Mouse (Mus musculus): ENCODE measurements around the gene Azi2. TPM values are rescaled to one million over a fixed set of nuclear protein-coding genes. Genes with fewer than 3 reads are reported as not detected.

Gene Azi2
- total RNA-seq (2021) = 10 to 100 TPM; 68.2 to 73.1 TPM
- long read RNA-seq, experiment 1, transcript Azi2-201 (8 exons, 3,396 nt) = major isoform, 52 of 75 reads
- long read RNA-seq, experiment 1, partial matches to known transcripts = 6 of 75 reads
- long read RNA-seq, experiment 1, other reads (novel, unspliced or antisense) = 13 of 75 reads
- long read RNA-seq, experiment 2, transcript Azi2-201 (8 exons, 3,396 nt) = major isoform, 58 of 67 reads
- long read RNA-seq, experiment 2, partial matches to known transcripts = 4 of 67 reads
- long read RNA-seq, experiment 2, other reads (novel, unspliced or antisense) = 4 of 67 reads

DNA sequence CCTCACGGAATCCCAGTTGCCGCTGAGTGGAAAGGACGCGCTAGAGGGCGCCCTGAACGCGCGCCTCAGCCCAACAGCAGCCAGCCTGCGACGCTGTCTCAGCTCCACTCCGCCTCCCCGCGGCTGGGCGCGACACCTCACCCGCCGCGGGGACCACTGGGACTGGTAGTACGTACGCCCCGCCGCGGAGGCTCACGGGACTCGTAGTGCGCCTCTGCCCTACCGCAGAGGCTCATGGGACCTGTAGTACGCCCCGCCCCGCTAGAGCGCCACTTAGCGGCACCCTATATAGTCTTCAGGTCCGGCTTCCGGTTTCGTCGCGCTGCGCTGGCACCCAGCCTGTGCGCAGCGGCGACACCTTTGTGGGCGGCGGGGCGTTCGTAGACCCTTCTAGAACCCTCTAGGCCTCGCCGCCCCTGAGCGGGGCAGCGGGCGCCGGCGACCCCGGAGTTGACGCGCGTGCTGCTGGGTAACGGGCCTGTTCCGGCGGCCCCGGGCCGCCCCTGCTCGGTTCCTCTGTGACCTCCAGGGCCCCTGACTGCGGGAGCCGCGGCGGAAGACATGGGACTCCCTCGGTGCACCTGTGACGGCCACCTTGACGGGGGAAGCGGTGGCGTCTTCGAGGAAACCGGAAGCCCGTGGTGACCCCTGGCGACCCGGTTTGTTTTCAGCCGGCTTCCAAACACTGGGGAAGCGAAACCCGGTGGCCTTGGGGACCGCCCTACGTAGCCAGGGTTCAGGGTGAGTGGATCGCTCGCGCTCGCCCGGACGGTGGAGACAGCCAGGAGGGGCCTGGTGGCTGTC lies at the start of gene Azi2:
Gene Azi2 (plus strand): TSS at position 282 of the 804 bp plus-strand sequence.
- peak; percentile 96 to 99 for DNase-seq (ENCODE audit: low spot score in 2 of 2)

DNA sequence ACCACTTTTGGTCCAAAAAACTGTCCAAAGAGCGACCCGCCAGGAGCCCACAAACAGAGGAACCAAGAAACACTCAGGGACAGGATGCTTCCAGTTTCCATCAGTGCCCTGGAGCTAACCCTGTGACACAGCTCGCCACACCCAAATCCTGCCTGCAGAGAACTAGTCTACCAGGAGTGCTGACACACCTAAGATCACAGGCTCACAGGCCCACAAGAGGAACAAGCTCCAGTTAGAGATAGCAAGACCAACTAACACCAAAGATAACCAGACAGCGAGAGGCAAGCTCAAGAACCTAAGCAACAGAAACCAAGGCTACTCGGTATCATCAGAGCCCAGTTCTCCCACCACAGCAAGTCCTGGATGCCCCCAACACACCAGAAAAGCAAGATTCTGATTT lies 43.7 kb upstream of the Azi2 start:
- DNase-seq (ENCODE audit: low spot score in 2 of 2) = no peak

DNA sequence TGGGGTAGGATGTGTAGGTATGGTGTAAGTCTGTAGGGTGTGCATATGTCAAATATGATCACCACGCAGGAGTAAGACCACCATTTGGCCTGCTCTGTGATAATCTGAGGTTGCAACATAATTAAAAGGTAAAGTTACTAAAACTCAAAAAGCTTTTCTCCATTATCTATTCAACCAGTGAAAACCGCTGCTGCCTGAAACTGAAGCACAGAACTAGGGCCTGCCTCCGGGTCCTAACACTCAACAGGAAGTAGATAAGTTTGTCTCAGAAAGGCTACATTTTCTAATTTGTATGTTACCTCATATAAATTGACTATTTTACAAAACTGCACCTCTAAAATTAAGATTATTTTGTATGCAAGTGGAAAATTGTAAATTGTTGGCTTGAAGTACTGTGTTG lies 38.8 kb upstream of the Azi2 start:
- DNase-seq (ENCODE audit: low spot score in 2 of 2) = no peak

DNA sequence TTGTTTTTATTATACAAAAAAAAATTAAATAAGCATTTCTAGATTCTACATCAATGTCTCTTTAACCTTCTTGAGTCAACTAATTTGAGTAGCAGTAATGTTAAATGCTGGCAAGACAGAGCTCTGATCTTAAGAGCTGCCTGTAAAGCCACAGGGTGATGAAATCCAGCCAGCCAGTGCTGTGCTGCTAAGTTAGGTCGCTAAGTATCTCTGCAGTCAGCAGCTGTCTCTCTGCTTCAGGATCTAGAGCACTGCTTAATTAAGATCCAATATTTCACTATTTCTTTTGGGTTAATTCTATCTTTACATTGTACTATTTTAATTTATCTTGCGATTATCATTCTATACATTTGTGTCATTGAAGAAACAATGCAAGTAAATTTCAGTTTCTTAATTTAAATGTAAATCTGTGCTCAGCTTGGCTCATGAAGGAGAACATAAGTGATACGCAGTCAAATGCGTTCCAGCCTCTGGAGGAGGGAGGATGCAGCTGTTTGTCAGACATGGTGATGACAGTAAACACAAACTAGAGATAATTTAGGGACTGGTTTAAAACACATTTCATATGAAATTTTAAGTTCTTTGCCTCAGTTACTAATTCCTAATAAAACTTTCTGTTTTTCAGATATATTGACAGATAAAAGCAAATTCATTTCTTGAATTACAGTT lies 36.9 kb upstream of the Azi2 start:
- DNase-seq (ENCODE audit: low spot score in 2 of 2) = no peak

DNA sequence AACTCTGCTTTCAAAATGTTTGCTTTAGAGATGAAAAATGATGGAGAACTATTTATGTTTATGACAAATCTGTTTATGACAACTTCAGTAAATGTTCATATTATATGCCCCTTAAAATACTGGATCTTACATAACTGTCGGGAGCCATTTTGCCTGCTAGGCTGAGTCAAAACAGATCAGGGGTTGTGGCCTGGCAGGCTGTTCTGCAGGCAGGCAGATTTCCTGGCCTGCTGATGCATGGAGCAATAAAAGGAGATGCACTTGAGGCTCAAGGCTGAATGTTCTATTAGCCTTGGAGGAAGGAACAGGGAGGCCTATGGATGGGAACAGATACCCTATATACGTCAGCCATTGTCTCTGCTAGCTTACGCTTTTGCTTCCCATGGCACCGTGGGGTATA lies 36.4 kb upstream of the Azi2 start:
- no peak for DNase-seq (ENCODE audit: low spot score in 2 of 2)

DNA sequence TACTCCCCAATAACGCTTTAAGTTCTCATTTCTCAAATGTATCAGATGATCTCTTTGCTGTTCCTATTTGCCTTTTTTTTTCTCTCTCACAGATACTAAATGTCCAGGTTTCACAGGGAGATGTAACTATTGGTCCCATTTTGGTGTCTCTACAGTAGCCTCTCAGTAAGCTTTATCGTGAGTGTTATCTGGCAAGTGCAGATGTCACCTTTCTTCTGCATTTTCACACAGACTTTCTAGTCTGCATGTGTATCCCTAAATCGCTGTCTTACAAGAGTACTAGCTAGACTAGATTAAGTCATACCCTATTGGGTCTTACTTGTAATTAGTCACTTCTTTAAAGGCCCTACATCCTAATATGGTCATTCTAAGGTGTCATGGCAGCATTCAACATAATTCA lies 27.4 kb upstream of the Azi2 start:
- no peak for DNase-seq (ENCODE audit: low spot score in 2 of 2)

DNA sequence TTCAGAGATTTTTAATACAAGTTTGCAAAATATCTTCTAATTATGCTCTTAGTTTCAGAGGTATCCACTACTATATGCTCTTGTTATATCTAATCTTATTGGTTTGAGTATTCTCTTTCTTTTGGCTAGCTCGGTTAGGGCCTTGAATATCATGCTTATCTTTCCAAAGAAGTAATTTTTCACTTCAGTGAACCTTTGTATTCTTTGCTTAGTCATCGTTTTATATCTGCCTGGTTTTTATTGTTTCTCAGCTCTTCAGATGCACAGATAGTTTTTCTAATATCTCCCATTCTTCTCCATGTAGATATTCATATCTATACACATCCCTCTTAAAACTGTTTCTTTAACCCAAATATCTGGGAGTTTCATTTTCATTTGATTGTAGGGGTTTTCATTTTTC lies 15.3 kb upstream of the Azi2 start:
- DNase-seq (ENCODE audit: low spot score in 2 of 2) = no peak

DNA sequence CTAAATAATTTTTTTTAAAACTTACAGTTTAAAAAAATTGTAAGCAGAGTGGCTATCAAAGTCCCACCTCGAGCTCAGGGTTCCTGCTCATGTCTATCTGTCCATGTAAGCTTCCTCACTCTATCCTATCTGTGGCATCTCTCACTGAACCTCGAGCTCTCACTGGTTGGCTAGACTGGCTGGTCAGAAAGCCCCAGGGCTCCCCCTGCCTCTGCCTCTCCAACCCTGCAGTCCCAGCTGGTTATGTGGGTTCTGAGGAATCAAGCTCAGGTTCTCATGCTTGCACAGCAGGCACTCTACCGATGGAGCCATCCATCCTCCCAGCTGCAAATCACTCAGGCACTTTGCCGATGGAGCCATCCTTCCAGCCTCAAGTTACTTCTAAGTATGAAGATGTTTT lies 10.8 kb upstream of the Azi2 start:
- no peak for DNase-seq (ENCODE audit: low spot score in 2 of 2)

DNA sequence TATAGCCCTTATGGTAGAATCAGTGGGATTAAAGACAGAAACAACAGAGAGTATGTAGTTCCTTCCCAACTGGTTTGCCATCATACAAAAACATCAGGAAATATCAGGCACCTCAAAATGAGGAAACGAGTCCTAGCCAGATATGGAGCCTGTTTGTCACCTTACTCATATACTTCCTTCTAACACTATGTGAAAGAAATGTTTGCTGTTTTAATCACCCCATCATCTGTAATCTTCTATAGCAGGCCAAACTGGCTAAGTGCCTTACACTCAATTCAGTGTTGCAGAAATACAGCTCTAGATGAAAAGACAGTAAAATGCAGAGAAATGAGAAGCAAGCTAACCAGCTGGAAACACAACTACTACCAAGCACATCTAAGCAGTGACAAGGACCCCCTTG lies 10.0 kb upstream of the Azi2 start:
- no peak for DNase-seq (ENCODE audit: low spot score in 2 of 2)

DNA sequence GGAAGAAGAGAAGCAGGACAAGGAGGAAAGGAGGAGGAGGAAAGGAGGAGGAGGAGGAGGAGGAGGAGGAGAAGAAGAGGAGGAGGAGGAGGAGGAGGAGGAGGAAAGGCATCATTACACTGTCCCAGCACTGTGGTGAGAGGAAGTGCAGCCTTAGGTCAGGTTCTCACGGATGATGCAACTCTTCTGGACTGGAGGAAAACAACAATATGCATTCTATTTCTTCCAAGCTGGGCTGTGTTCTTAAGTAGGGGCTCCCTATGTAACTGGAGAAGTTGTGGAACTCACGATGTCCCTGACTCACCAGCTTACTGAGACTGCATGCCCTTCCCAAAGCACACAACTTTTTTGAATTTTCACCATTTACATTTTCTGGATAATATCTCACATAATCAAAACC lies 8.6 kb upstream of the Azi2 start:
- DNase-seq (ENCODE audit: low spot score in 2 of 2) = no peak

DNA sequence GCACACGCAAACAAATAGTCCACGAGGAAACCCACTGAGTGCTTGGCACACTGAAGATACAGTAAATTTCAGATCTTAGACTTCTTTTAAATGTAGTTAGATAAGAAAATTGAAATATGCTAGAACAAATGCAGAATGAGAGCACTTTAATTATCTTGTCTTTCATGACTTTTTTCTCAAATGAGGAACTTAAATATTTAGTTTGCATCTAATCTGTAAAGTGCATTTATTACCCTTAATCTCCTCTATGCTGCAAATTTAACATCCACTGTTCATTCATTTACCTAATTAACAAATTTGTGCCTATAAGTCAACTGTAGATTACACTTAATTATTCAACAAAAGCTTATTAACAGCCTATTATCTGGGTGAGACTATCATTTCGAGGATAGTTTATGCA lies 5.3 kb upstream of the Azi2 start:
- no peak for DNase-seq (ENCODE audit: low spot score in 2 of 2)

DNA sequence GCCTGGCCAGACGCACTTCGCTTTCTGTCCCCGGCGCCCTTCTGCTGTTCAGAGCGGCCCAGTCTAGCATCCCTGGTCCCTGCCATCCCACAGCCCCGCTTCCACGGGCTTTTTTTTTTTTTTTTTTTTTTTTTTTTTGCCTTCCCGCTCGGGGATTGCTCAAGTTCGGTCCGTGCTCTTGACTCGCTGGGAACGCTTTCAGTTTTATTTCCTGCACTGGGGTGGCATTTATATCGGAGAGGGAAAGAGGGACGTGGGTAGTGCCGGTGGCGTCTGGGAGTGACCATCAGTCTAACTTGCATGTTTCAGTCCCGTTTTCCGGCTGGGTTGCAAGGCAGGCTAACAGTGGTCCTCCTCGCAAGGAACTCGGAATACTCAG lies 712 bp downstream of the Azi2 start:
- no peak for DNase-seq (ENCODE audit: low spot score in 2 of 2)

DNA sequence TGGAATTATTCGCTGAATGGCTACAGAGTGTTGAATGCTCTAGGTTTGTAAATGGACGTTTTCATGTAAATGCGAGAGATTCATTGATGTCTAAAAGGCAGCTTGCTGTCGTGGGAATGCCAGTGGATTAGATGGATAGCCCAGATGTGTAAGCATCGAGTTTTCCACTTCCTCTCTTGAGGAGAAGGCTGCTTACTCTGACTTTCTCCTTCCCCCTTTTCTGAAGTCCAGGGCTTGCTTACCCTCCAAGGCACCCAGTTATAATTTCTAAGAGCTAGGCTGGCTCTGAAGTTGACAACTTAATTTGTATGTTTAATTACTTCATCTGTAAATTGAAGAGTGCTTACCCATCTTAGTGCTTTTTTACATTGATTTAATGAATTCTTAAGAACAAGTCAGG lies 1.3 kb downstream of the Azi2 start:
- no peak for DNase-seq (ENCODE audit: low spot score in 2 of 2)

DNA sequence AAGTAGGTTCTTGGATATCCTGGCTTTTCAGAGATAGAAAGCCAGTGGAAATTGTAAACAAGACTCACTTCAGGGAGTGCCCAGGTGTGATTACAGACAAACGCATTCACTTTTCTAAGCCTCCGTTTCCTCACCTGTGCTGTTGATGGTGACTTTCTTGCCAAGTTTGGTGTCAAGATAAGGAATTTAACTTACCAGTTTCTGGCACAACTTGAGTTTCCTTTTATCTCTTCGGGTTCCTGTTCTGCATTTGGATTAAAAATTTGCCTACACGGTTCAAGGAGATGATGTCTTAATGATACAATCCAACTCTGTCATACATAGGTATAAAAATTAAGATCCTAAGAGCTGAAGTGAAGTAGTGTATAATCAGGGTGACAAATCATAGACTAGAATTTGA lies 2.4 kb downstream of the Azi2 start:
- DNase-seq (ENCODE audit: low spot score in 2 of 2) = no peak

DNA sequence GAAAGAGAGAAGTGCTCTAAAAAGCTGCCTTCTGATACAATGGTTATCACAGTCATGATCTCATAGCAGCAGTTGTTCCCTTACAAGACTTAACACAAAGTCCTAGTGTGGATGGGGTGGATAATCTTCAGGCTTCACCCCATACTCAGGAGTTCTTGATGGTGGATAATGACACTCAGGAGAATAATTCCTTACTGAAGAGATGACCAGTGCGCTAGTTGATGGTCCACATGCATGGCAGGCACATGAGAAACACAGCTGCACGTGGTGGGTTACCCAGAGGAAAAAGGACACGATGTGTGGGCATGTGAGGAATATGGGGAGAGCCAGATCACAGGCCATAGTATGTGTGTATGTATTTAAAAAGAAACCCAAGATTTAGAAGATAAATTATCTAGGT lies 3.3 kb downstream of the Azi2 start:
- DNase-seq (ENCODE audit: low spot score in 2 of 2) = no peak

DNA sequence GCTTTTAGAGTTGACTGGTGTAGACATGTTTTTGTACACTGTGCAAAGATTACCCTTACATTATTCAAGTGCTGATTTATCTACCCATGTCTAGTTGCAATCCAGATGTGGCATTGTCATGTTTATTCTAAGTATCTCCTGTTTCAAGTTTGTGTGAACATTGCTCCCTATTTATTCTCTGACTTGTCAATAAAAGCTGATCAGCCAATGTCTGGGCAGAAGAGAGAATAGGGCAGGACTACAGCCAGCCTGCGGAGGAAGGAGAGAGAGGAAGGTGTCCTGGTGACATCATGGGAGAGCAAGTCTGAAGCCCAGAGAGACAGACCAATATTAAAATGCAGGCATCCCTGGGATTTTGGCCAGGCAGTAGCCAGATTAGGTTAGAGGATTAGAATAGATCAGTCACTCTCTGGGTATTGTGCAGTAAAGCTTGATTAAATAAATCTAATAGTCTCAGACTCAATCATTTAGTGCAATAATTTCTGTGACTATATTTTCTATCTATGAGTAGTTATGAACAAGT lies 4.8 kb downstream of the Azi2 start:
- DNase-seq (ENCODE audit: low spot score in 2 of 2) = no peak

DNA sequence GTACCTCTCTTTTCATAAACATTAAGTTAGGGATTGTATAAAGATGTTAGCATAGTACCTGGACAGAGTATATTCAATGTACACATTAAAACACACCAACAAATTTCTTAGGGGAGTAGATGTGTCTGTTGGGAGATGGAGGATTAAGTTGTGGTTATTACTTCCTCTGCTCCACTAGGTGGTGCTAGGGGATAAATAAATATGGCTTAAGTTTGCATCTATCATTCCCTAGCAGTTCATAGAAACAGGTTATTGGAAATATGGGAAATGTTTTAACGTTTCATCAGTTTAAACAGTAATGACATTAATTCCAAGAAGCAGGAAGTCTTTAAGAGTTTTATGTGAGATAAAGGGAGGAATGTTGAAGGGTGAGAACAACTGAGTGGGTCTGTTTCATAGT lies 13.0 kb downstream of the Azi2 start:
- peak in 1 of 2 experiments; percentile 21 for DNase-seq (ENCODE audit: low spot score in 2 of 2)

DNA sequence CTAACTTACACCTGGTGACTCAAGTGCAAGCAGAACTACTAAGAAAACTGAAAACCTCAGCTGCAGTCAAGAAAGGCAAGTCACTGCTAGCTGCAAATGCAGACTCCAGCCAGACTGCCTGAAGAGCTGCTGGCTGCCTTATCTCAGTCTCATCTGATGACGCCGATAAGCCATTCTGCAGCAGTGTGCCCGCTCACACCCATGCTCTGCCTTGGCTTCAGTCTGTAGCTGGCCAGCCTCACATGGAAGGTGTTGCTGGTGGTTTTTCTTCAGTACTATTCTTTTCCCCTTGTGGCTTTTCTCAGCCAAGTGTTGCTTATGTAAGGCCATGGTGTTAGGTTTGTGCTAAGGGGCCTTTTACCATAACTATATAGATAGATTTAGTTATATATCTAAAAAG lies 18.8 kb downstream of the Azi2 start:
- no peak for DNase-seq (ENCODE audit: low spot score in 2 of 2)

DNA sequence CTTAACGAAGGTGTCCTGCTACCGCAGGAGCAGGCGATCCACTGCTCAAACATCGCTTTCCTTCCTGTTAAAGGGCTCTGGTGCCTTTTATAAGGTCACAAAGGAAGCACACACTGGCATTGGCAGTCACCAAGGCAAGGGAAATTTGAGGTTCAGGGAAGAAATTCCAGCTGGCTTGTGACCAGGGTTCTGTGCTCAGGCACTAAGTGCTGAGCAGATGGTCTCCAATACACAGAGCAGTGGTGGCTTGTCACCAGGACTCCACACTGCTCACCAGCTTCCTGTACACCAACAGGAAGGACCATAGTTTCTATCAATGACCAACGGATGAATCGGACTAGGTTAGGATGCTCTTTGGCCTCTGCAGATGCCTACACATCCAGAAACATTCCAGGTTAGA lies 30.1 kb downstream of the Azi2 start:
- DNase-seq (ENCODE audit: low spot score in 2 of 2) = peak in 1 of 2 experiments; percentile 18

DNA sequence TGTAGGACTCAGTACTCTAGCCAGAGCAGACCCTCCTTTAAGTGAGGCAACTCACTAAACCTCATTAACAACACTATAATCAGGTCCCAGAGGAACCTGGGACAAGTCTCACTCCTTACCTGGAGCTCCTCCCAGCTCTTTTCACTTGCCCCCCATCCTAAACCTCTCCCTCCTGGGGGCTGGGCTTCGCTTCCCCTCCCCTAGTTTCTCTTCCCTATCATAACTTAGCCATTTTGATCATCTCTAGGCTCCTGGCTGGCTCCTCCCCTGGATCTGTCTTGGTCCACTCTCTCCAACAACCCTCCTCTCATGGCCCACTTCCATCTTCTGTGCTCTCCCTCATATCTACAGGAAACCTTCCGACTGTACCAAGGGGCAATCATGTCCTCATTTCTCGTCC lies 31.0 kb downstream of the Azi2 start:
- no peak for DNase-seq (ENCODE audit: low spot score in 2 of 2)

DNA sequence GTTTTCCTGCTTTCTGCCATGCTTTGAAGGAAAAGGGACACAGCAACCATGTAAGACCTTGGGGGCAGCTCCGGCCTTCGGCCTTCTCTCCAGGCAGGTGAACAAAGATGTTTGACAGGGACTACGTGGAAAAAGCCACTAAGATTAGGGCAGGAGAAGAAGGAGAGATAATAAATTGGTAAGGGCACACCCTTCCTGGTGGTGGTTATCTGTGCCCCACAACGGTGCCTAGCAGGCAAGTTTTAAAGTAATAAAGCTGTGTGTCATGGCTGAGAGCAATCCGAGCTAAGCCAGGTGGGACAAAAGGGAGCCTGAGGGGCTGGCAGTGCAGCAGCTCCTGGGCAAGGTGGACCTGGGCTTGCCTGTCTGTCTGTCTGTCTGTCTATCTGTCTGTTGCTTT lies 31.8 kb downstream of the Azi2 start:
- no peak for DNase-seq (ENCODE audit: low spot score in 2 of 2)

DNA sequence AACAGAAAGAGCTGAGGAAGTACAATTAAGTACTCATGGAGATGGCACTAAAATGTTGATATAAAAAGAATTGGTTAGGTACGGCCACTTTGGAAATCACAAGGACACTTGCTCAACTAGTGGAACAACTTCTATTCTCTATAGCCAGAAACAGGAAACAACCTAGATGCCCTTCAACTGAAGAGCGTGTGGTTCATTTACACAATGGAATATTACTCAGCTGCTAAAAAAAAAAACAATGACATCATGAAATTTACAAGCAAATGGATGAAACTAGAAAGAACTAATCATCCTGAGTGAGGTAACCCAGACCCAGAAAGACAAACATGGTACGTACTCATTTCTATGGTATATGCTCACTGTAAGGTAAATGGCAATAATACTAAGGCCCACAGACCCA lies 33.1 kb downstream of the Azi2 start:
- no peak for DNase-seq (ENCODE audit: low spot score in 2 of 2)

Measured in layer of hippocampus, postnatal 14 days (tissue).